Mouse (Mus musculus): Measurements from ENCODE around the gene Paqr3.

GRCm38 (mm10) chr5:97048905-97049304 is 62.5 kb downstream of the Paqr3 start:
- no peak for TF ChIP-seq MAZ (IDR thresholded peaks at IDR 0.05; ENCODE audit: low read depth, low read length)
- no peak for TF ChIP-seq CTCF (conservative IDR thresholded peaks at IDR 0.05 in 1 of 2, IDR thresholded peaks at IDR 0.05 in 1 of 2; ENCODE audit: low read depth in 2 of 2, low read length in 2 of 2)
- TF ChIP-seq POLR2A (IDR thresholded peaks at IDR 0.05; ENCODE audit: low read depth, low read length) = no peak
- no peak for TF ChIP-seq EP300 (IDR thresholded peaks at IDR 0.05; ENCODE audit: low read length)
- no peak for TF ChIP-seq USF2 (conservative IDR thresholded peaks at IDR 0.05; ENCODE audit: low read depth, low read length)
- no peak for TF ChIP-seq MXI1 (IDR thresholded peaks at IDR 0.05; ENCODE audit: low read depth, low read length)
- TF ChIP-seq RCOR1 (conservative IDR thresholded peaks at IDR 0.05; ENCODE audit: low read depth, low read length) = no peak
- TF ChIP-seq KAT2A (IDR thresholded peaks at IDR 0.05; ENCODE audit: insufficient replicate concordance, low read length) = no peak
- no peak for TF ChIP-seq MEF2A (IDR thresholded peaks at IDR 0.05; ENCODE audit: borderline replicate concordance, low read depth, low read length)
- no peak for TF ChIP-seq JUN (IDR thresholded peaks at IDR 0.05; ENCODE audit: insufficient read depth, low read depth, low read length)

All from CH12.LX (cell line).